Mouse (Mus musculus) neural tube, embryonic 12.5 days (tissue): ENCODE data around the gene Phc2. TPM values are rescaled to one million over a fixed set of nuclear protein-coding genes. Genes with fewer than 3 reads are reported as not detected.

ENCODE experiments used
- ATAC-seq: fragments of 200-750 bp; cut with Nextera tagmentation; 2 replicates; pipeline ENCODE4 v1.8.0; 2017; ENCODE audit warnings: low read depth, mild to moderate bottlenecking, moderate TSS enrichment, moderate library complexity; ENCODE audit not compliant: low FRiP score
- H3K27ac ChIP-seq: fragments of 300-500 bp; sonication (generic); 2 replicates; pipeline ENCODE4 v1.5.1; 2016
- H3K27me3 ChIP-seq: fragments of 300-500 bp; sonication (generic); replicated peaks from 2 replicates; pipeline ENCODE4 v1.6.1; 2016; ENCODE audit warnings: mild to moderate bottlenecking
- H3K36me3 ChIP-seq: fragments of 300-500 bp; sonication (generic); 2 replicates; pipeline ENCODE4 v1.6.1; 2016; ENCODE audit warnings: mild to moderate bottlenecking
- H3K4me1 ChIP-seq: fragments of 300-500 bp; sonication (generic); 2 replicates; pipeline ENCODE4 v1.6.1; 2016
- H3K4me2 ChIP-seq: fragments of 300-500 bp; sonication (generic); replicated peaks from 2 replicates; pipeline ENCODE4 v1.6.1; 2016; ENCODE audit warnings: mild to moderate bottlenecking
- H3K4me3 ChIP-seq: fragments of 300-500 bp; sonication (generic); 2 replicates; pipeline ENCODE4 v1.5.1; 2016
- H3K9ac ChIP-seq: fragments of 300-500 bp; sonication (generic); 2 replicates; pipeline ENCODE4 v1.6.1; 2016; ENCODE audit warnings: mild to moderate bottlenecking
- H3K9me3 ChIP-seq: fragments of 300-500 bp; sonication (generic); 2 replicates; pipeline ENCODE4 v1.6.1; 2016; ENCODE audit warnings: mild to moderate bottlenecking
- whole genome bisulfite sequencing: fragments of 180-500 bp; shearing (Covaris S2); methylation state at CpG from one replicate; pipeline ENCODE4 v1.1.7; 2016; 5-methylcytosine and 5-hydroxymethylcytosine counted together
- polyA plus RNA-seq: library from polyadenylated mRNA; unstranded; fragments of >200 nt; fragmentation: Nextera tagmentation; extraction: Ambion mirVana; gene quantifications from 2 replicates; pipeline ENCODE4 v1.2.1, GENCODE M21; 2016

The Phc2 gene
- polyA plus RNA-seq, 1 experiment from 2014 or later = 167 TPM

- Histone ChIP-seq H3K36me3 (no peaks in the 10 kb centered on the region), H3K4me2 (no peak overlapping the region), H3K27me3 (no peaks in the 10 kb centered on the region), H3K27ac (no peak overlapping the region), H3K9me3 (no peaks in the 10 kb centered on the region), H3K4me3 (no peak overlapping the region), H3K4me1 (peaks cover 34% of the 10 kb centered on the region), H3K9ac (no peak overlapping the region)
- no peak for ATAC-seq
- WGBS = 56% methylated on average over 8 of the region's 8 CpGs
These were observed 26.6 kb downstream of the Phc2 start for GRCm38 (mm10) chr4:128681126-128681525.

- no peak overlapping the region for H3K27ac ChIP-seq
- H3K9me3 ChIP-seq = no peaks in the 10 kb centered on the region
- H3K27me3 ChIP-seq = no peaks in the 10 kb centered on the region
- no peak overlapping the region for H3K4me3 ChIP-seq
- no peak overlapping the region for H3K9ac ChIP-seq
- no peak for ATAC-seq
- WGBS = 92% methylated on average over 13 of the region's 13 CpGs
- H3K36me3 ChIP-seq = no peaks in the 10 kb centered on the region
- no peak overlapping the region for H3K4me2 ChIP-seq
- H3K4me1 ChIP-seq = peaks cover 34% of the 10 kb centered on the region
These were observed 27.8 kb downstream of the Phc2 start for GRCm38 (mm10) chr4:128682281-128682680.

- peak; percentile 51; the same call in 1 of the 2 replicates for ATAC-seq
- peaks cover 38% of the 10 kb centered on the region for H3K4me1 ChIP-seq
These were observed 29.2 kb downstream of the Phc2 start for GRCm38 (mm10) chr4:128683706-128684105.

DNA sequence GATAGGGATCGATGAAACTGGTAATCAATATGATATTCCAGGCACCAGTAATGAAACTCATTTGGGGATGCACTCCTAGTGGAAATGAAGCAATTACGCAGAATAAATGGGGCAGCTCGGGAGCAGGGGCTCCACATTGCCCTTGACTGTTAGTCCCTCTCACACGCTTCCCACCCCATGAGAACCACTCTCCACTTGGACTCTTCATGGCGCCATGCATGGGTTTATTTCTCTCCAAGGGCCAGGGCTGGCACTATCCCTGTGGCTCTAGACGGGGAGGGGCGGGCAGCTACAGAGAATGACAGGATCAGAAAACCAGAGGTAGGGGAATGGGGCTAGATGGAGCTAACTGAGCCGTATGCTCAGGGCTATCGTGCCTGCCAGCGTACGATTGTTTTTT, 29.6 kb downstream of the Phc2 start:
- H3K9ac ChIP-seq = no peak overlapping the region
- ATAC-seq = 0 out of 2 replicates have a peak, but pooled peaks have one; percentile 45
- WGBS = 71% methylated on average over 11 of the region's 11 CpGs

More at GRCm38 (mm10) chr4:128683706-128684105, 29.2 kb downstream of the Phc2 start:
- no peaks in the 10 kb centered on the region for H3K27me3 ChIP-seq
- H3K4me3 ChIP-seq = no peak overlapping the region
- 28% methylated on average over 3 of the region's 3 CpGs for WGBS
- H3K36me3 ChIP-seq = no peaks in the 10 kb centered on the region
- 0 out of 2 replicates have a peak overlapping the region, but pooled peaks have one; percentile 23 for H3K27ac ChIP-seq
- H3K4me2 ChIP-seq = 0 out of 2 replicates have a peak overlapping the region, but pooled peaks have one; percentile 6
- H3K9me3 ChIP-seq = no peaks in the 10 kb centered on the region
- no peak overlapping the region for H3K9ac ChIP-seq

DNA sequence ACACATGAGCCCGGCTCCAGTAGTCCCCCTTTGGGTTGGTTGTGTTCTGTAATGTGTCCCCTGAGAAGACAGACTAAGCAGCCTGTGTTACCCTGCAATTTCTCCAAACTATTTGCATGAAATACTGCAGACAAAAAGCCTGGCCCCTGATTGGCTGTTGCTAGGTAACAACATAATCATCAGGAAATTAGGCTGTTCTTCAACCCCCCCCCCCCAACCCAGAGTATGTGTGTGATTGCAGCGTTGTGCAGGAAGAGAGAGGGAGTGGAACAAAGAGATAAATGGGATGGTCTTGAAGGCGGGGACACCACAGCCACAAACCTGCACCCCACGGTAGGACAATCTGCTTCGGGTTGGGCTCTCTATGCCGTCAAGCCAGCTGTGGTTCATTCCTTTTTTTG, 34.0 kb downstream of the Phc2 start:
- ATAC-seq = peak; percentile 48
- H3K36me3 ChIP-seq = no peaks in the 10 kb centered on the region
- H3K9ac ChIP-seq = 0 out of 2 replicates have a peak overlapping the region, but pooled peaks have one; percentile 30
- 24% methylated on average over 6 of the region's 6 CpGs for WGBS
- H3K27ac ChIP-seq = peak overlapping the region; percentile 28; the same call in 1 of the 2 replicates
- no peaks in the 10 kb centered on the region for H3K9me3 ChIP-seq
- peak overlapping the region; percentile 9 for H3K4me3 ChIP-seq
- H3K4me1 ChIP-seq = peaks cover 57% of the 10 kb centered on the region
- no peaks in the 10 kb centered on the region for H3K27me3 ChIP-seq
- peak overlapping the region; percentile 52 for H3K4me2 ChIP-seq

More for the DNA sequence above, 29.6 kb downstream of the Phc2 start:
- H3K27ac ChIP-seq = no peak overlapping the region
- no peak overlapping the region for H3K4me3 ChIP-seq
- H3K9me3 ChIP-seq = no peaks in the 10 kb centered on the region
- no peaks in the 10 kb centered on the region for H3K27me3 ChIP-seq
- H3K4me2 ChIP-seq = no peak overlapping the region
- H3K4me1 ChIP-seq = peaks cover 40% of the 10 kb centered on the region
- H3K36me3 ChIP-seq = no peaks in the 10 kb centered on the region

DNA sequence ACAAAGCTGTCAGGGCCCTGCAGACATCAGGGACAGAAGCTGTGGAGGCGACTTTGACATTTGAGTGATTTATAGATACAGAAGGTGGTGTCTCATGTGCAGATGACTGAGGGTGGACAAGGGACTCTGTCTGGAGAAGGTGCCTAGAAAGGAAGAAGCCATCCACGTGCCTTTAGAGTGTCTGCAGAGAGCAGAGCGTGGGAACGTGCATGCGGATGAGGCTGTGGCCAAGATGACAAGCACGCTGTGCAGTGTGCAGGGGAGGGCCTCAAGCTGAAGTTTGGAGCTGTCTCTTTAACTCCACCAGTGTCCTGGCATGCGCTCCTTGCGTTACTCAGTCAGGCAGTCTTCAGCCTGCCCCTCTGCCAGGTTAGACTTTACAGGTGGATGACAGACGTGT, 34.5 kb downstream of the Phc2 start:
- peak overlapping the region; percentile 9 for H3K4me3 ChIP-seq
- H3K9me3 ChIP-seq = no peaks in the 10 kb centered on the region
- peak overlapping the region; percentile 30; the same call in 1 of the 2 replicates for H3K9ac ChIP-seq
- H3K27ac ChIP-seq = peak overlapping the region; percentile 28; the same call in 1 of the 2 replicates
- no peaks in the 10 kb centered on the region for H3K27me3 ChIP-seq
- no peaks in the 10 kb centered on the region for H3K36me3 ChIP-seq
- 55% methylated on average over 9 of the region's 9 CpGs for WGBS
- peak overlapping the region; percentile 52 for H3K4me2 ChIP-seq
- ATAC-seq = peak; percentile 36; the same call in 1 of the 2 replicates
- peaks cover 57% of the 10 kb centered on the region for H3K4me1 ChIP-seq

GRCm38 (mm10) chr4:128689739-128690304, 35.3 kb downstream of the Phc2 start:
- peaks cover 59% of the 10 kb centered on the region for H3K4me1 ChIP-seq
- H3K27me3 ChIP-seq = no peaks in the 10 kb centered on the region
- peak overlapping the region; percentile 52 for H3K4me2 ChIP-seq
- H3K27ac ChIP-seq = no peak overlapping the region
- H3K4me3 ChIP-seq = peak overlapping the region; percentile 9; the same call in 1 of the 2 replicates
- WGBS = 65% methylated on average over 6 of the region's 6 CpGs
- no peaks in the 10 kb centered on the region for H3K9me3 ChIP-seq
- no peaks in the 10 kb centered on the region for H3K36me3 ChIP-seq
- ATAC-seq = no peak
- H3K9ac ChIP-seq = no peak overlapping the region; the same call in 1 of the 2 replicates

DNA sequence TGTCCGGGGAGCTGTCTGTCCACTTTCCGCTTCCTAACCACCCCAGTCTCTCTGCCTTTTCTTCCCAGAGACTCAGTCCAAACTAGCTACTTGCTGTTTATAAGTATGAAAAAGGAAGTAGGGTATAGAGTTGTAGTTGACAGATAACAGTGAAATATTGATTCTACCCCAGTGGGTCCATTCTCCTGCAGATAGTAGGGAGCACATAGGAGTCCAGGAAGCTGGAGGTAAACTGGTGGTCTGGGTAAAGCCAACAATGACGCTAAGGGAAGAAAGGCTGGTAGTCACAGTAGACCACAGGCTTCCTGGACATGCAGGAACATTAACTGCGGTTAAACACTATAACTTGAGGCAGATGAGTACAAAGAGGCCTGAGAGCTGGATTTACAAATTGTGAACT, 36.7 kb downstream of the Phc2 start:
- H3K4me3 ChIP-seq = no peak overlapping the region
- no peak for ATAC-seq
- WGBS = 85% methylated on average over 4 of the region's 4 CpGs
- H3K27ac ChIP-seq = no peak overlapping the region
- no peaks in the 10 kb centered on the region for H3K9me3 ChIP-seq
- no peak overlapping the region for H3K9ac ChIP-seq
- no peaks in the 10 kb centered on the region for H3K36me3 ChIP-seq
- H3K4me2 ChIP-seq = peak overlapping the region; percentile 52
- peaks cover 63% of the 10 kb centered on the region for H3K4me1 ChIP-seq
- H3K27me3 ChIP-seq = no peaks in the 10 kb centered on the region

DNA sequence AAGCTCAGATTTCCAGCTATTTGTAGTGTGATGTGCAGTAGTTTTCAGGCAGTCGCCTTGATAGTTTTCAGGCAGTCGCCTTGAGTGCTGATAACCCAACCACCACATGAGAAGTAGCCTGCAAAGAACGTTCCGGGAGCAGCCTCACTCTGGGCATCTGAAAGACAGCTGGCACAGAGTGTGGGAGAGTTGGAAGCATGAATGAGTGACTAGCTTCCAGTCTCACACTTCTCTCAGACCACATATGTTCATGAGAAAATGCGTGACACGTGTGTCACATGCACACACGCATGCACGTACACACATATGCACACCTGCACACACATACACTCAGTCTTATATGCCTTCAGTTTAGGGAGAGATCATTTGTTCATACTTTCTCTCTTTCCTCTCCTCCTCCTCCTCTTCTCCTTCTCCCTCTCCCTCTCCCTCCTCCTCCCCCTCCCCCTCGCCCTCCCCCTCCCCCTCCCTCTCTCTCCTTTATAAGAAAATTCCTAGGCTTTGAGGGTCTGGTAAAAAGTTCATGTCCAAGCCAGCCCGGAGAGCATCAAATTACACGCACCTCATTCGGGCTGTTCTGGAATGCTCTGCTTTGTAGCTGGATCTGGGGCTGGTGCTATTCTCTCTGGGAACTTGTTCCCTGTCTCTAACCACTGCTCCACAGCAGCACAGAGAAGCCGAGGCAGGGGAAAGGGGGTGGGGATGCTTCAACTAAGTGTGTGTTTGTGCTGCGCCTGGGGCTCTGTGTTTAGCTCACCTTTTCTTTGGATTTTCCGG, 37.8 kb downstream of the Phc2 start:
- Histone ChIP-seq H3K36me3 (no peaks in the 10 kb centered on the region; the same call in 1 of the 2 replicates), H3K4me1 (peaks cover 66% of the 10 kb centered on the region), H3K9me3 (no peaks in the 10 kb centered on the region), H3K27me3 (no peaks in the 10 kb centered on the region), H3K4me2 (peak overlapping the region; percentile 22; the same call in 1 of the 2 replicates), H3K27ac (0 out of 2 replicates have a peak overlapping the region, but pooled peaks have one; percentile 7), H3K9ac (0 out of 2 replicates have a peak overlapping the region, but pooled peaks have one; percentile 1), H3K4me3 (no peak overlapping the region)
- 63% methylated on average over 14 of the region's 15 CpGs for WGBS
- ATAC-seq = no peak

DNA sequence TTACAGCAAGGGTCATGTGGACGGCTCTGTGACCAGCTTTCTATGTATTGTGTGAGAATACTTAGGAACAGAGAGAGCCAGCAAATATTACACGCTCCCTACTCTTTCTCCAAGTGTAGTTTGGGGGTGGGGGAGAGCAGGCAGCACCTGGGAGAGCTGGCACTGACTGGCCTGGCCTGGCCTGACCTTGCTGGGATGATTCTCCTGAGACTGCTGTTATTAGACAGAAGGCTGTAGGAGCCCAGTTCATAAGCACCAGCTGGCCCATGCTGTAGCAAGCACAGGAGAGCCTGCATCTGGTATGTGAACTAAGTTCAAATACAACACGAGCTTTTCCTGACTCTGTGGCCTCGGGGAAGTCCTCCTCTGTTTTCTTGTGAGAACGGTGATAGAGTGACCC, 38.7 kb downstream of the Phc2 start:
- no peaks in the 10 kb centered on the region; the same call in 1 of the 2 replicates for H3K36me3 ChIP-seq
- peaks cover 69% of the 10 kb centered on the region for H3K4me1 ChIP-seq
- H3K9ac ChIP-seq = no peak overlapping the region
- no peaks in the 10 kb centered on the region for H3K27me3 ChIP-seq
- H3K4me2 ChIP-seq = peak overlapping the region; percentile 22; the same call in 1 of the 2 replicates
- no peak for ATAC-seq
- no peaks in the 10 kb centered on the region for H3K9me3 ChIP-seq
- H3K27ac ChIP-seq = no peak overlapping the region
- WGBS = 47% methylated on average over 5 of the region's 5 CpGs
- H3K4me3 ChIP-seq = no peak overlapping the region

GRCm38 (mm10) chr4:128694315-128694714, 39.8 kb downstream of the Phc2 start:
- no peaks in the 10 kb centered on the region; the same call in 1 of the 2 replicates for H3K36me3 ChIP-seq
- H3K9ac ChIP-seq = no peak overlapping the region
- no peak overlapping the region for H3K4me2 ChIP-seq
- H3K4me1 ChIP-seq = peaks cover 65% of the 10 kb centered on the region
- ATAC-seq = no peak
- no peak overlapping the region for H3K27ac ChIP-seq
- H3K9me3 ChIP-seq = no peaks in the 10 kb centered on the region
- no peaks in the 10 kb centered on the region for H3K27me3 ChIP-seq
- no peak overlapping the region for H3K4me3 ChIP-seq

DNA sequence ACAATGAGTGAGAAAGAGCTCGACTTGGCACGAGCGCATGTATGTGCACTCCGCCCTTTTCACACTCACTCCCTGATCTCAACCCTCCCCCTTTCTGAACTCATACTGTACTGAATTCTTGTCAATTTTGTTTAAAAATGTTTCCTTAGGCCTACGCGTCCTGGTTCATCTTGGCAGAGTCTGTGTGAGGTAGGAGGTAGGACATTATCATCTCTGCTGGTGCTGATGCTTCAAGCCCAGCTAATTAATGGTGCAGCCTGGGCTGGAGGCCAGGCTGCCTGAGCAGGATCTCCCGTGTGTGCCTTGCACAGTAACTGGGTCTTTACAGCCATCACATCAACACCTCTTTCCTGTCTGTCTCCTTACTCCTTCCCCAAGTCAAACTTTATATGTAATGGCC, 40.6 kb downstream of the Phc2 start:
- 86% methylated on average over 7 of the region's 7 CpGs for WGBS
- peaks cover 62% of the 10 kb centered on the region for H3K4me1 ChIP-seq

More for the DNA sequence above, 40.6 kb downstream of the Phc2 start:
- no peak overlapping the region for H3K9ac ChIP-seq
- H3K27me3 ChIP-seq = no peaks in the 10 kb centered on the region
- no peaks in the 10 kb centered on the region for H3K9me3 ChIP-seq
- H3K36me3 ChIP-seq = no peaks in the 10 kb centered on the region; the same call in 1 of the 2 replicates
- H3K4me3 ChIP-seq = no peak overlapping the region
- no peak overlapping the region for H3K27ac ChIP-seq
- ATAC-seq = no peak
- H3K4me2 ChIP-seq = no peak overlapping the region
